Mouse (Mus musculus): ENCODE measurements at regions not wholly inside any gene's neighbourhood (a gene's known extent, or its start where the extent isn't known, plus 50 kb on each side); places are given as distances from the start of the nearest gene placed in this dataset.

GRCm38 (mm10) chr13:6251025-6251862 is 296.7 kb upstream of the Pitrm1 start:
- TF ChIP-seq E2F4 (IDR thresholded peaks at IDR 0.05; ENCODE audit: insufficient read depth): no peak
- no peak for TF ChIP-seq POLR2A (IDR thresholded peaks at IDR 0.05; ENCODE audit: insufficient read length, low read depth)
- TF ChIP-seq MAX (IDR thresholded peaks at IDR 0.05; ENCODE audit: low read depth): no peak
- TF ChIP-seq TCF12 (IDR thresholded peaks at IDR 0.05; ENCODE audit: insufficient read depth, poor library complexity, severe bottlenecking): no peak
- TF ChIP-seq REST (IDR thresholded peaks at IDR 0.05; ENCODE audit: insufficient read depth, insufficient read length): no peak
- no peak for TF ChIP-seq CEBPB (IDR thresholded peaks at IDR 0.05; ENCODE audit: insufficient read depth, poor library complexity, severe bottlenecking)
- TF ChIP-seq USF1 (IDR thresholded peaks at IDR 0.05; ENCODE audit: low read depth): no peak
- TF ChIP-seq POLR2AphosphoS2 (IDR thresholded peaks at IDR 0.05; ENCODE audit: insufficient read length, low read depth): no peak

Measured in myocyte (in vitro differentiated cells).